Mouse (Mus musculus) kidney, embryonic 14.5 days (tissue): ENCODE data around the gene Ror1. TPM values are rescaled to one million over a fixed set of nuclear protein-coding genes. Genes with fewer than 3 reads are reported as not detected.

Experiments used
- ATAC-seq: fragments of 200-750 bp; cut with Nextera tagmentation; 2 replicates; pipeline ENCODE4 v1.8.0; 2017; ENCODE audit warnings: moderate number of reproducible peaks, mild to moderate bottlenecking, moderate TSS enrichment, moderate library complexity; ENCODE audit not compliant: low FRiP score, low TSS enrichment
- H3K27ac ChIP-seq: fragments of 300-500 bp; sonication (generic); 2 replicates; pipeline ENCODE4 v1.5.1; 2014; ENCODE audit warnings: low read depth, mild to moderate bottlenecking, low read length, moderate library complexity, mixed read lengths
- H3K27me3 ChIP-seq: fragments of 300-500 bp; sonication (generic); 2 replicates; pipeline ENCODE4 v1.6.1; 2014; ENCODE audit warnings: mild to moderate bottlenecking, low read length; ENCODE audit not compliant: control insufficient read depth, insufficient read depth
- H3K36me3 ChIP-seq: fragments of 300-500 bp; sonication (generic); 2 replicates; pipeline ENCODE4 v1.6.1; 2014; ENCODE audit warnings: low read length, mixed read lengths; ENCODE audit not compliant: control insufficient read depth, insufficient read depth
- H3K4me1 ChIP-seq: fragments of 300-500 bp; sonication (generic); 2 replicates; pipeline ENCODE4 v1.6.1; 2014; ENCODE audit warnings: low read length, mixed read lengths; ENCODE audit not compliant: control insufficient read depth, insufficient read depth
- H3K4me2 ChIP-seq: fragments of 300-500 bp; sonication (generic); replicated peaks from 2 replicates; pipeline ENCODE4 v1.6.1; 2014; ENCODE audit warnings: low read depth, mild to moderate bottlenecking, low read length
- H3K4me3 ChIP-seq: fragments of 300-500 bp; sonication (generic); 2 replicates; pipeline ENCODE4 v1.5.1; 2014; ENCODE audit warnings: mild to moderate bottlenecking, low read length
- H3K9ac ChIP-seq: fragments of 300-500 bp; sonication (generic); 2 replicates; pipeline ENCODE4 v1.6.1; 2014; ENCODE audit warnings: low read depth, mild to moderate bottlenecking, low read length, moderate library complexity
- H3K9me3 ChIP-seq: fragments of 300-500 bp; sonication (generic); 2 replicates; pipeline ENCODE4 v1.6.1; 2016; ENCODE audit warnings: low read length; ENCODE audit not compliant: control insufficient read depth
- WGBS: fragments of 180-500 bp; shearing (Covaris S2); extraction: QIAGEN DNeasy Blood & Tissue Kit; methylation state at CpG from one replicate; pipeline ENCODE4 v1.1.7; 2014; 5-methylcytosine and 5-hydroxymethylcytosine counted together
- polyA plus RNA-seq: library from polyadenylated mRNA; unstranded; fragments of >200 nt; fragmentation: Nextera tagmentation; extraction: Ambion mirVana; gene quantifications from 2 replicates; pipeline ENCODE4 v1.2.1, GENCODE M21; 2014

Gene Ror1
- polyA plus RNA-seq, 1 experiment from 2014 or later: 12.8 TPM

GRCm38 (mm10) chr4:100233770-100234169 is 138.2 kb downstream of the Ror1 start:
- Histone ChIP-seq H3K27me3 (no peaks in the 10 kb centered on the region), H3K4me2 (no peak overlapping the region), H3K9me3 (no peaks in the 10 kb centered on the region), H3K4me1 (no peaks in the 10 kb centered on the region), H3K27ac (no peak overlapping the region), H3K4me3 (no peak overlapping the region), H3K9ac (no peak overlapping the region), H3K36me3 (no peaks in the 10 kb centered on the region)
- WGBS: 82% methylated on average over 10 of the region's 10 CpGs
- ATAC-seq: no peak

- Histone ChIP-seq H3K9me3 (no peaks in the 10 kb centered on the region), H3K9ac (no peak overlapping the region), H3K36me3 (no peaks in the 10 kb centered on the region), H3K27ac (no peak overlapping the region), H3K4me1 (no peaks in the 10 kb centered on the region), H3K27me3 (no peaks in the 10 kb centered on the region), H3K4me3 (no peak overlapping the region), H3K4me2 (no peak overlapping the region)
- ATAC-seq: no peak
- WGBS: 65% methylated on average over 3 of the region's 3 CpGs
These were observed 140.7 kb downstream of the Ror1 start for GRCm38 (mm10) chr4:100236339-100236738.

GRCm38 (mm10) chr4:100242061-100242756 is 146.6 kb downstream of the Ror1 start:
- Histone ChIP-seq H3K27ac (no peak overlapping the region), H3K4me3 (no peak overlapping the region), H3K9me3 (no peaks in the 10 kb centered on the region), H3K9ac (no peak overlapping the region), H3K27me3 (no peaks in the 10 kb centered on the region), H3K4me1 (peaks cover 7% of the 10 kb centered on the region; the same call in 1 of the 2 replicates), H3K4me2 (no peak overlapping the region), H3K36me3 (no peaks in the 10 kb centered on the region)
- WGBS: 85% methylated on average over 6 of the region's 6 CpGs
- ATAC-seq: no peak

- H3K9me3 ChIP-seq: no peaks in the 10 kb centered on the region
- H3K27ac ChIP-seq: no peak overlapping the region
- H3K36me3 ChIP-seq: no peaks in the 10 kb centered on the region
- H3K4me1 ChIP-seq: peaks cover 9% of the 10 kb centered on the region; the same call in 1 of the 2 replicates
- H3K4me2 ChIP-seq: no peak overlapping the region
- WGBS: 68% methylated on average over 8 of the region's 8 CpGs
- H3K27me3 ChIP-seq: no peaks in the 10 kb centered on the region
- ATAC-seq: no peak
- no peak overlapping the region for H3K4me3 ChIP-seq
- no peak overlapping the region for H3K9ac ChIP-seq
These were observed 148.7 kb downstream of the Ror1 start for GRCm38 (mm10) chr4:100244250-100244649.

- peak; percentile 53 for ATAC-seq
- no peaks in the 10 kb centered on the region for H3K9me3 ChIP-seq
- WGBS: 43% methylated on average over 6 of the region's 6 CpGs
These were observed 149.1 kb downstream of the Ror1 start for GRCm38 (mm10) chr4:100244701-100245100.

GRCm38 (mm10) chr4:100247826-100248225 is 152.2 kb downstream of the Ror1 start:
- no peak overlapping the region for H3K9ac ChIP-seq
- no peaks in the 10 kb centered on the region for H3K36me3 ChIP-seq
- H3K4me2 ChIP-seq: no peak overlapping the region
- H3K27ac ChIP-seq: peak overlapping the region; percentile 67; the same call in 1 of the 2 replicates
- no peaks in the 10 kb centered on the region for H3K9me3 ChIP-seq
- peaks cover 22% of the 10 kb centered on the region; the same call in 1 of the 2 replicates for H3K4me1 ChIP-seq
- ATAC-seq: peak; percentile 43; the same call in 1 of the 2 replicates
- 49% methylated on average over 7 of the region's 7 CpGs for WGBS
- no peaks in the 10 kb centered on the region for H3K27me3 ChIP-seq
- no peak overlapping the region for H3K4me3 ChIP-seq

More at GRCm38 (mm10) chr4:100244701-100245100, 149.1 kb downstream of the Ror1 start:
- Histone ChIP-seq H3K27ac (no peak overlapping the region), H3K4me1 (peaks cover 9% of the 10 kb centered on the region; the same call in 1 of the 2 replicates), H3K27me3 (no peaks in the 10 kb centered on the region), H3K4me3 (no peak overlapping the region), H3K9ac (no peak overlapping the region), H3K4me2 (no peak overlapping the region), H3K36me3 (no peaks in the 10 kb centered on the region)

- peak overlapping the region; percentile 13; the same call in 1 of the 2 replicates for H3K27ac ChIP-seq
- WGBS: 65% methylated on average over 2 of the region's 2 CpGs
- H3K4me3 ChIP-seq: no peak overlapping the region
- H3K27me3 ChIP-seq: no peaks in the 10 kb centered on the region
- no peaks in the 10 kb centered on the region for H3K36me3 ChIP-seq
- no peak overlapping the region for H3K4me2 ChIP-seq
- H3K4me1 ChIP-seq: peaks cover 22% of the 10 kb centered on the region; the same call in 1 of the 2 replicates
- H3K9me3 ChIP-seq: no peaks in the 10 kb centered on the region
- no peak overlapping the region for H3K9ac ChIP-seq
- ATAC-seq: peak; percentile 61; the same call in 1 of the 2 replicates
These were observed 152.7 kb downstream of the Ror1 start for GRCm38 (mm10) chr4:100248273-100248672.

- Histone ChIP-seq H3K4me3 (no peak overlapping the region), H3K9ac (no peak overlapping the region), H3K4me2 (no peak overlapping the region), H3K9me3 (no peaks in the 10 kb centered on the region), H3K27me3 (no peaks in the 10 kb centered on the region), H3K27ac (peak overlapping the region; percentile 71; the same call in 1 of the 2 replicates), H3K36me3 (no peaks in the 10 kb centered on the region), H3K4me1 (peaks cover 23% of the 10 kb centered on the region; the same call in 1 of the 2 replicates)
- ATAC-seq: peak; percentile 45; the same call in 1 of the 2 replicates
- 55% methylated on average over 2 of the region's 2 CpGs for WGBS
These were observed 155.7 kb downstream of the Ror1 start for GRCm38 (mm10) chr4:100251270-100251669.

- Histone ChIP-seq H3K4me1 (peaks cover 23% of the 10 kb centered on the region; the same call in 1 of the 2 replicates), H3K9ac (no peak overlapping the region), H3K4me2 (no peak overlapping the region), H3K36me3 (no peaks in the 10 kb centered on the region), H3K27me3 (no peaks in the 10 kb centered on the region), H3K4me3 (no peak overlapping the region), H3K27ac (peak overlapping the region; percentile 67; the same call in 1 of the 2 replicates), H3K9me3 (no peaks in the 10 kb centered on the region)
- WGBS: 44% methylated on average over 1 of the region's 1 CpGs
- no peak for ATAC-seq
These were observed 156.5 kb downstream of the Ror1 start for GRCm38 (mm10) chr4:100252050-100252449.
